Mouse (Mus musculus): ENCODE data around the gene Ppp1r14c. TPM values are rescaled to one million over a fixed set of nuclear protein-coding genes. Genes with fewer than 3 reads are reported as not detected.
A peak's percentile ranks its signal among the peaks of the same experiment; 100 is the strongest.

Ppp1r14c gene
- polyA plus RNA-seq, 1 experiment from 2014 or later: 29.2 TPM

- no peak overlapping the region for H3K4me2 ChIP-seq (ENCODE audit: low read depth, low read length)
- H3K27ac ChIP-seq (replicated peaks; ENCODE audit: low read depth, low read length): no peak overlapping the region
- WGBS: 67% methylated on average over 1 of the region's 1 CpGs
- DNase-seq (ENCODE audit: low spot score) (no peak), ATAC-seq (ENCODE audit: low read depth) (no peak)
- no peaks in the 10 kb centered on the region for H3K36me3 ChIP-seq (ENCODE audit: control insufficient read depth, insufficient read depth, low read length)
- no peaks in the 10 kb centered on the region for H3K4me1 ChIP-seq (ENCODE audit: control insufficient read depth, insufficient read depth, low read length)
- H3K27me3 ChIP-seq (replicated peaks; ENCODE audit: control insufficient read depth, insufficient read depth, low read length): no peaks in the 10 kb centered on the region
- no peaks in the 10 kb centered on the region for H3K9me3 ChIP-seq (ENCODE audit: control insufficient read depth, low read length)
- no peak overlapping the region for H3K4me3 ChIP-seq (ENCODE audit: low read depth, low read length)
- H3K9ac ChIP-seq (ENCODE audit: low read depth, low read length): no peak overlapping the region
Measured at GRCm38 (mm10) chr10:3359531-3359930, 6.3 kb upstream of the Ppp1r14c start.

DNA sequence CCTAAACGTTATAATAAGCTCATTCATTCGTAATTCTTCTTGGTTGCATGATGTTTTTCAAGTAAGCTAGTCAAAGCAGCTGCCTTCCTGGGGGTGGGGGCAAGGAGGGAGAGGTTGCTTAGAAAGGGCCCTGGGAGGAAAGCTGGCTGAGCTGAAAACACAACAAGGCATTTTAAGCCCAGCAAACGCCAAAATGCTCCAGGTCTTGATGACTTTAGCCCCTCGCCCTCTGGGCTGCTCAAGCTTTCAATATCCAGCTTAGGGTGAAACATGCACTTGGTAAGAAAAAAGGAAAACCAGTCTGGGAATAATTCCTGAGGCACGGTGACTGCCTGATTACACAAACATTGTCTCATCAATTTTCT is 204 bp upstream of the Ppp1r14c start:
- no peaks in the 10 kb centered on the region for H3K36me3 ChIP-seq (ENCODE audit: control insufficient read depth, insufficient read depth, low read length)
- H3K4me3 ChIP-seq (ENCODE audit: low read depth, low read length): peak overlapping the region; percentile 62
- no peaks in the 10 kb centered on the region for H3K9me3 ChIP-seq (ENCODE audit: control insufficient read depth, low read length)
- peaks cover 12% of the 10 kb centered on the region; the same call in 1 of the 2 replicates for H3K4me1 ChIP-seq (ENCODE audit: control insufficient read depth, insufficient read depth, low read length)
- DNase-seq (ENCODE audit: low spot score): peak; percentile 6
- no peak overlapping the region for H3K27ac ChIP-seq (replicated peaks; ENCODE audit: low read depth, low read length)
- no peak for ATAC-seq (ENCODE audit: low read depth)
- whole genome bisulfite sequencing: 16% methylated on average over 5 of the region's 5 CpGs
- H3K9ac ChIP-seq (ENCODE audit: low read depth, low read length): no peak overlapping the region
- peaks cover 33% of the 10 kb centered on the region for H3K27me3 ChIP-seq (replicated peaks; ENCODE audit: control insufficient read depth, insufficient read depth, low read length)
- H3K4me2 ChIP-seq (ENCODE audit: low read depth, low read length): peak overlapping the region; percentile 96

DNA sequence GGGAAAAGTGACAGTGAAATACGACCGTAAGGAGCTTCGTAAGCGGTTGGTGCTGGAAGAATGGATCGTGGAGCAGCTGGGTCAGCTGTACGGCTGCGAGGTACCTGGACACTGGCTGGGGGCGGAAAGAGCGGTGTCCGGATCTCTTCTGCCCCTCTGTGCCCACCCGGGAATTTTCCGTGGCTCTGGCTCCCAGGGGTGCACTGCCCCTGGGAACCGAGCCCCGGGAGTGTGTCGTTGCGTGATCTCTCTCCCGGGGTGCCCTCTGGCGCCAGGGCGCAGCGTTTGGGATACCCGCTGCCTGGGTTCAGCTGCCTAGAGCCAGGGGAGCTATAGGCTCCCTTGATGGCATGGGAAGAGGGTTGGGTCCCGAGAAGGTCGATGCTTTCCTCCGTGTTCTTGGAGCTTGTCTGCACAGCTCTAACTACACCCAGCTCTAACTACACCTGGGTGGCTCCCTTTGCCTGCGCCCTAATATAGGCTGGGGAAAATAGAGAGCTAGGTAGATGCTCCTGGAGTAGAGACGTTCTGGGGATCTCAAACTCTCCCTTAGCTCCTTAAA is 1.1 kb downstream of the Ppp1r14c start:
- Histone ChIP-seq H3K9ac (ENCODE audit: low read depth, low read length) (peak overlapping the region; percentile 61), H3K27me3 (replicated peaks; ENCODE audit: control insufficient read depth, insufficient read depth, low read length) (peaks cover 33% of the 10 kb centered on the region), H3K36me3 (ENCODE audit: control insufficient read depth, insufficient read depth, low read length) (no peaks in the 10 kb centered on the region), H3K4me2 (ENCODE audit: low read depth, low read length) (peak overlapping the region; percentile 96), H3K9me3 (ENCODE audit: control insufficient read depth, low read length) (no peaks in the 10 kb centered on the region), H3K27ac (replicated peaks; ENCODE audit: low read depth, low read length) (no peak overlapping the region), H3K4me3 (ENCODE audit: low read depth, low read length) (peak overlapping the region; percentile 62), H3K4me1 (ENCODE audit: control insufficient read depth, insufficient read depth, low read length) (peaks cover 12% of the 10 kb centered on the region; the same call in 1 of the 2 replicates)
- DNase-seq (ENCODE audit: low spot score): no peak
- 0% methylated on average over 16 of the region's 26 CpGs for WGBS
- peak; percentile 44 for ATAC-seq (ENCODE audit: low read depth)

DNA sequence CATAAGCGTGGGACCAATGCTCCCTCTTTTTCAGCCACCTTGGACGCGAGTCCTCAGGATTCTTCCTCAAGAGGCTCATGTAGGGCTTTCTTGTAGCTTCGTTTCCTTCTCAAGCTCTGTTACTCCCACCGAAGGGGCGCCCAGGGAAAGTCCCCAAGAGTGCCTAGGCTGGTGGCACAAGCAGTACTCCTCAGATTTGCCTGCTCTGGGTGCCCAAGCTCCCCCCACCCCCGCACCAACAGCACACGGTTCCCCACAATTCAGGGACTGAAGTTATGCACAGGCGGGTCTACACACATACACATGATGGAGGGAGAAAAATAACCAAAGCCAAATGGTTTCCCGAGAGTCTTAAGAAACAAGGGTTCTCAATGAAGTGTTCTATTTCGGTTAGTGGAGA is 1.6 kb downstream of the Ppp1r14c start:
- H3K4me2 ChIP-seq (ENCODE audit: low read depth, low read length): peak overlapping the region; percentile 96; the same call in 1 of the 2 replicates
- peaks cover 12% of the 10 kb centered on the region; the same call in 1 of the 2 replicates for H3K4me1 ChIP-seq (ENCODE audit: control insufficient read depth, insufficient read depth, low read length)
- H3K9ac ChIP-seq (ENCODE audit: low read depth, low read length): peak overlapping the region; percentile 61; the same call in 1 of the 2 replicates
- H3K27ac ChIP-seq (replicated peaks; ENCODE audit: low read depth, low read length): no peak overlapping the region
- no peaks in the 10 kb centered on the region for H3K9me3 ChIP-seq (ENCODE audit: control insufficient read depth, low read length)
- WGBS: 22% methylated on average over 11 of the region's 11 CpGs
- DNase-seq (ENCODE audit: low spot score) (no peak), ATAC-seq (ENCODE audit: low read depth) (no peak)
- no peaks in the 10 kb centered on the region for H3K36me3 ChIP-seq (ENCODE audit: control insufficient read depth, insufficient read depth, low read length)
- peaks cover 33% of the 10 kb centered on the region for H3K27me3 ChIP-seq (replicated peaks; ENCODE audit: control insufficient read depth, insufficient read depth, low read length)
- H3K4me3 ChIP-seq (ENCODE audit: low read depth, low read length): peak overlapping the region; percentile 62

DNA sequence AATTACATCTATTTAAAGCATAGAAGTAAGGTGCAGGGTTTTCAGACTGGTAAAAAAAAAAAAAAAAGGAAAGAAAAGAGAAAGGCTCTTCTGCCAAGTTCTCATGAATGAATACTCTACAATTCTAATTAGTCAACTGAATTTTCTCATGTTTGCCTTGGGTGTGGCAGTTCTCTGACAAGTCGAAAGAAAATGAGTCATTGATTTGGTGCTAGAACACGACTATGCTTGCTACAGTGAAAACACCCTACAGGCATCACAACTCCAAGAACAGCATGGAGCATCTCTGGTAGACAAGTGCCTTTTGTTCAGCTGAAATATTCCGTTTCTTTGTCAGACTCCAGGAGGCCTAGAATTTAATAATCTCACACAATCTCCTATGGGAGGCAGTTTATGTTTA is 17.3 kb downstream of the Ppp1r14c start:
- no peak overlapping the region for H3K4me2 ChIP-seq (ENCODE audit: low read depth, low read length)
- H3K4me3 ChIP-seq (ENCODE audit: low read depth, low read length): no peak overlapping the region
- DNase-seq (ENCODE audit: low spot score): peak; percentile 48
- ATAC-seq (ENCODE audit: low read depth): no peak
- H3K4me1 ChIP-seq (ENCODE audit: control insufficient read depth, insufficient read depth, low read length): no peaks in the 10 kb centered on the region
- no peak overlapping the region for H3K27ac ChIP-seq (replicated peaks; ENCODE audit: low read depth, low read length)
- H3K36me3 ChIP-seq (ENCODE audit: control insufficient read depth, insufficient read depth, low read length): no peaks in the 10 kb centered on the region
- 45% methylated on average over 3 of the region's 3 CpGs for WGBS
- H3K9me3 ChIP-seq (ENCODE audit: control insufficient read depth, low read length): no peaks in the 10 kb centered on the region
- H3K27me3 ChIP-seq (replicated peaks; ENCODE audit: control insufficient read depth, insufficient read depth, low read length): no peaks in the 10 kb centered on the region
- no peak overlapping the region for H3K9ac ChIP-seq (ENCODE audit: low read depth, low read length)

GRCm38 (mm10) chr10:3392251-3392650 is 26.4 kb downstream of the Ppp1r14c start:
- Histone ChIP-seq H3K4me3 (ENCODE audit: low read depth, low read length) (no peak overlapping the region), H3K9ac (ENCODE audit: low read depth, low read length) (no peak overlapping the region), H3K4me1 (ENCODE audit: control insufficient read depth, insufficient read depth, low read length) (no peaks in the 10 kb centered on the region), H3K27me3 (replicated peaks; ENCODE audit: control insufficient read depth, insufficient read depth, low read length) (no peaks in the 10 kb centered on the region), H3K9me3 (ENCODE audit: control insufficient read depth, low read length) (no peaks in the 10 kb centered on the region), H3K27ac (replicated peaks; ENCODE audit: low read depth, low read length) (no peak overlapping the region), H3K36me3 (ENCODE audit: control insufficient read depth, insufficient read depth, low read length) (no peaks in the 10 kb centered on the region), H3K4me2 (ENCODE audit: low read depth, low read length) (no peak overlapping the region)
- ATAC-seq (ENCODE audit: low read depth) (no peak), DNase-seq (ENCODE audit: low spot score) (no peak)
- WGBS: 80% methylated on average over 4 of the region's 4 CpGs

DNA sequence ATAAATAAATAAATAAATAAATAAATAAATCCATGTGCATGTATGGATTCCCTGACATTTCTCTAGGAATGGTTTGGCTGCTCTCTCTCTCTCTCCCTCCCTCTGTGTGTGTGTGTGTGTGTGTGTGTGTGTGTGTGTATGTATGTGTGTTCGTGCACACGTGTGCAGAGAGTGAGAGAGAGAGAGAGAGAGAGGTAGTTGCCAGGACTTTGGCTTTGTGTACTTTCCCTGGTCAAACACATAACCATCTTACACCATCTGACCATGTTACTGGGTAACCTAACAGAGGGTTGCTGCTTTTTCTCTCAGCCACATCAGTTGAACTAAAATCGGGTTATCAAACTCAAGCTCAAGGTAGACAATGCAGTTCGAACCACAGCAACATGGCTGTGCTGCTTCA is 27.7 kb downstream of the Ppp1r14c start:
- Histone ChIP-seq H3K4me1 (ENCODE audit: control insufficient read depth, insufficient read depth, low read length) (no peaks in the 10 kb centered on the region), H3K4me2 (ENCODE audit: low read depth, low read length) (no peak overlapping the region), H3K9me3 (ENCODE audit: control insufficient read depth, low read length) (no peaks in the 10 kb centered on the region), H3K27ac (replicated peaks; ENCODE audit: low read depth, low read length) (no peak overlapping the region), H3K9ac (ENCODE audit: low read depth, low read length) (no peak overlapping the region), H3K27me3 (replicated peaks; ENCODE audit: control insufficient read depth, insufficient read depth, low read length) (no peaks in the 10 kb centered on the region), H3K4me3 (ENCODE audit: low read depth, low read length) (no peak overlapping the region), H3K36me3 (ENCODE audit: control insufficient read depth, insufficient read depth, low read length) (no peaks in the 10 kb centered on the region)
- ATAC-seq (ENCODE audit: low read depth) (no peak), DNase-seq (ENCODE audit: low spot score) (no peak)
- 85% methylated on average over 4 of the region's 4 CpGs for WGBS

DNA sequence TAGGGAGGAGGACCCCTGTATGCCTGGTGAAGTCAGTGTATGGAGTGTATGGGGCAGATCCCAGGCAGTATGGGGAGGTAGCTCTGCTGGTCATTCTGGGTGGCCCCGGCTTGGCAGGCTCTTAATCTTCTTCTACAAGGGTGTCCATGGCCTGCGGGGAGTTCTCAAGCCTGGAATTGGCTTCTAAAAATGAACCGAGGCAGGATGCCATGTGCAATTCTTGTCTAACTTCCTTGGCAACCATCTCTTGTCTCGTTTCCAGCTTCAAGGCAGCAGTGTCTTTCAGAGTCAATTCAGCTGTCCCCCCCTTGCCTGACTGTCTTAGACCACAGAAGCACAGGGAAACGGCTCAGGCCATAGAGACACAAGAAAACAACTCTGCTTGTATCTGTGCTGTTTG is 28.3 kb downstream of the Ppp1r14c start:
- Histone ChIP-seq H3K4me1 (ENCODE audit: control insufficient read depth, insufficient read depth, low read length) (no peaks in the 10 kb centered on the region), H3K4me2 (ENCODE audit: low read depth, low read length) (no peak overlapping the region), H3K27me3 (replicated peaks; ENCODE audit: control insufficient read depth, insufficient read depth, low read length) (no peaks in the 10 kb centered on the region), H3K36me3 (ENCODE audit: control insufficient read depth, insufficient read depth, low read length) (no peaks in the 10 kb centered on the region), H3K9me3 (ENCODE audit: control insufficient read depth, low read length) (no peaks in the 10 kb centered on the region), H3K4me3 (ENCODE audit: low read depth, low read length) (no peak overlapping the region), H3K27ac (replicated peaks; ENCODE audit: low read depth, low read length) (no peak overlapping the region), H3K9ac (ENCODE audit: low read depth, low read length) (no peak overlapping the region)
- ATAC-seq (ENCODE audit: low read depth) (no peak), DNase-seq (ENCODE audit: low spot score) (no peak)
- 68% methylated on average over 5 of the region's 5 CpGs for WGBS

GRCm38 (mm10) chr10:3394671-3395288 is 28.9 kb downstream of the Ppp1r14c start:
- H3K36me3 ChIP-seq (ENCODE audit: control insufficient read depth, insufficient read depth, low read length): no peaks in the 10 kb centered on the region
- H3K27ac ChIP-seq (replicated peaks; ENCODE audit: low read depth, low read length): no peak overlapping the region
- H3K9me3 ChIP-seq (ENCODE audit: control insufficient read depth, low read length): no peaks in the 10 kb centered on the region
- no peaks in the 10 kb centered on the region for H3K27me3 ChIP-seq (replicated peaks; ENCODE audit: control insufficient read depth, insufficient read depth, low read length)
- no peak for DNase-seq (ENCODE audit: low spot score)
- H3K4me1 ChIP-seq (ENCODE audit: control insufficient read depth, insufficient read depth, low read length): no peaks in the 10 kb centered on the region
- no peak overlapping the region for H3K4me2 ChIP-seq (ENCODE audit: low read depth, low read length)
- ATAC-seq (ENCODE audit: low read depth): no peak
- 71% methylated on average over 4 of the region's 4 CpGs for WGBS
- H3K4me3 ChIP-seq (ENCODE audit: low read depth, low read length): no peak overlapping the region
- no peak overlapping the region for H3K9ac ChIP-seq (ENCODE audit: low read depth, low read length)
